Mouse (Mus musculus) urinary bladder, adult 2 months (tissue): Measurements from ENCODE around the gene Itga9. TPM values are rescaled to one million over a fixed set of nuclear protein-coding genes. Genes with fewer than 3 reads are reported as not detected.

Experiments
- DNase-seq: peaks from one replicate; pipeline ENCODE4 v3.0.0; 2022; ENCODE audit warnings: low spot score
- polyA plus RNA-seq: library from polyadenylated mRNA; depleted of rRNA; stranded (reverse); fragments of >200 nt; gene quantifications from 2 replicates; pipeline ENCODE4 v1.2.3, GENCODE M21; 2012

The Itga9 gene
- polyA plus RNA-seq, 1 experiment: 26.3 TPM

DNA sequence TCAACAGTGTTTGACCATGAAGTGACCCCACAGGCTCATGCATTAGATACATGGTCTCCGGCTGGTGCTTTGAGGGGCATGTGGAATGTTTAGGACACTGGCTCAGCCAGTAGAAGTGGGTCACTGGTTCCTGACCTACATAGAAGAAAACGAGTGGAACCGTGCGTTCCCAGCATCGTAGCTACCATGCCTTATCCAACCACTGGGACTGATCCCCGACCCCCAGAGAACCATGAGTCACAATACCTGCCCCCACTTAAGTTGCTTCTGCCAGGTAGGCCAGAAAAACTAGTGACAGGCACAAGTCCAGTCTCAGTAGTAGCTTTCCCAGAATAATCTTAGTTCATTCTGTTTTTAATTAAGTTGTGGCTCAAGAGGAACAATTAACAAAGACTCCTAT lies 121.8 kb downstream of the Itga9 start:
- no peak for DNase-seq

GRCm38 (mm10) chr9:118728987-118729386 lies 122.5 kb downstream of the Itga9 start:
- no peak for DNase-seq

- DNase-seq: no peak
These were observed 123.7 kb downstream of the Itga9 start for GRCm38 (mm10) chr9:118730172-118730571.

DNA sequence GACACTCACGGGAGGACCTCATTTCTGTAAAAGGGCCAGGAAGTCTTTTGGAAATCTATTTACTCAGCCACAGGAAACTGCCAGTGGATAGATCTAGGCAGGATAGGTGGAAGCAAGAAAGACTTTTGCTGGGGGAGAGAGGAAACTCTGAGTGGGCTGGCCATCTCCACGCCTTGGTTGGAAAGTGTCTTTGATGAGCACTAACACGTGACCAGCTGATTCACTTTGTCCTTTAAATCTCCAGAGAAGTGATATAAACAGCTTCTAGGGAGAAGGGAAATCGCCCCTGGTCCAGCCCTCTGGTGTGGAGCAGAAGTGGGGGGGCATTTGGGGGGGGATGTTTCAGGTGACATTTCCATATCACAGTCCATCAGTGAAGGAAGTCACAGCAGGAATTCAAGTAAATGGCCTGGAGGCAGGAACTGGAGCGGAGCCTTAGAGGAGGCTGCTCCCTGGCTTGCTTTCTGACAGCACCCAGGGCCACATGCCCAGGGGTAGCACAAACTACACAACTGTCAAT lies 124.4 kb downstream of the Itga9 start:
- DNase-seq: no peak

DNA sequence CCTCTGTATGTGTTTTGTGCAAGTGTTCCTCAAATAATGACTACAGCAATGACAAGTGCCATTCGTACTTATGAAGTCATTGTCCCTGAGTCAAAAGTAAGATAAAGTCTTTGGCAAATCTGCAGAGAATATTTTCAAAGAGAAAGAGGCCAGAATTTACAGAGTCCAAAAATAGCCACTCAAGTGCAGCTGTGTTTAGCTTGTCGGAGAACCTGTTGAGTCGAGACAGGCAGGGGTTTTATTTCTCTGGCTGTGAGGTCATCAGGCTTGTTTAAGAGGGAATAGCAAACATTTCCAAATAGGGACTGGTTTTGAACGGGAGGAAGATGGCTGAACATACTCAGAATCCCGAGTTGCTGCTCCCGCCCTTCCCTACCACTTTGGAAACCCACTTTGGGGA lies 125.2 kb downstream of the Itga9 start:
- no peak for DNase-seq

GRCm38 (mm10) chr9:118733601-118734000 lies 127.1 kb downstream of the Itga9 start:
- DNase-seq: no peak

DNA sequence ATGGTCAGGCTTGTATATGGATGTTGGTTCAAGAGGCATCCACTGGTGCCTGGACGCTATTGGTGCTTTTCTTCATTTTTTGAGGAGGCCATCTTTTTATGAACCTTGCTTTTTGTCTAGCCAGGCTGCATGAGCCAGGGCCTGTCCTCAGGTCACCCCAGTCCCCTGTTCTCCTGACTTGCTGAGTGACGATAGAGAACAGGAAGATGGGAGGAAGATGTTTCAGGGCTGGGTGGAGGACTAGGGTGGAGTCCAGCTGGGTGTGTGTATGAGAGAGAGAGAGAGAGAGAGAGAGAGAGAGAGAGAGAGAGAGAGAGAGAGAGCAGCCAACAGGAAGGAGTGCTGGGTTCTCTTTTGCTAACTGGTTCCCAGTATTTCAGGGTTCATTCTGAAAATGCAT lies 130.6 kb downstream of the Itga9 start:
- DNase-seq: no peak

DNA sequence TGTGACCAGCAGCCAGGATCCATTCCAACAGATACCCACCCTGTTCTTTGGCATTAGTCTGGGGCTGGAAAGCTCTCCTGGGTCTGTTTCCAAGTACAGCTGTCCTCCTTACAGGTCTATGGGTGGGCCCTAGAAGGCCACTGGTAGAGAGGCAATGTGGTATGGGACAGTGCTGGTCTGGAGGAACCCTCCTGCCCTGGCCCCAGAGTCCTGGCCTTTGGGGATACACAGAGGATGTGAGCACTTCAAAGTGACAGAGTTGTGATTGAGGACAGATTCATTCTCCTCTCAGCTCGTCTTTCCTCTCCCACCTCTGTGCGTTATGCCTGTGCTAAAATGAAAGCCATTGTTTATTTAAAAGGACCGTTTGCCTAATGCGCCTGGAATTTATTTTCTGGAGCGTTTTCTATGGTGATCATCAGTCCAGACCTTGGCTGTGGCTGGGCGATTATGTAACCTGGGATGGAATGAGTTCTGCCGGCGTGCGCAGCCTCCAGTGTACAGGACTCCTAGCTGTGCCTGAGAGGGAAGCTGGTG lies 131.2 kb downstream of the Itga9 start:
- no peak for DNase-seq

DNA sequence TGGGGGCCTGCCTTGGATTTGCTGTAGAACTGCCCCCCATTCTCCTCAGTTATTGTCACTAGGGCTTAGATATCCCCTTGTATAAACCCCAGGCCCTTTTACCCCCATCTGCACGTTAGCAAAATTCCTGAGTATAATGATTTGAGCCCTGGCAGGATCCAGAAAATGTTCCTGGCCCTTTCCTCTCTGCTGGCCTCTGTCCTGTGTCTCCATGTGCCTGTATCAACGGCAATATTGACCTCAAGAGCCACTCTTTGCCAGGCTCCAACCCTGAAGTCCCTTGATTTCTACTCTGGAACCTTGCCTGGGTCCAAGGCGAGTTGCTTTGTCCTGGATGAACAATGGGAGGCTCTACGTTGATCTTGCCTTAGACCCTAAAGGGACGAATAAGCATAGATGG lies 131.8 kb downstream of the Itga9 start:
- DNase-seq: no peak

DNA sequence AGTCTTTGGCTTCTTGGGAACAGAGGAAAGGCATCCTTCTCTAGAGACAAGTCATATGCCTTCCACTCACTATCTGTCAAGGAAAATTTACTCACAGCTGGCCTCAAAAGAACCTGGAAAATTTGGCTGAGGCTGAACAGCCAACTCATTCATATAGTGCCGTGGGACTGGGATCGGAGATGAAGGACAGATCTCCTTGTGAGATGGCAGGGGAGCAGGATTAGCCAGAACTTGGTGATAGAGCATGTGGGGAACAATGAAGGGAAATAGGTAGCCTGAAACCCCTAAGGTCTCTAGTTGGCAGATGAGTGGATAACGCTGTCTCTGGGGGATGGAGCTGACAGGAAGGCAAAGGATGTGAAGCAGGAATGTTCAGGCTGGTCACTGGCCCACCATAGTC lies 132.6 kb downstream of the Itga9 start:
- no peak for DNase-seq

GRCm38 (mm10) chr9:118739659-118740058 lies 133.2 kb downstream of the Itga9 start:
- DNase-seq: no peak

- DNase-seq: no peak
These were observed 134.8 kb downstream of the Itga9 start for GRCm38 (mm10) chr9:118741268-118741667.

- no peak for DNase-seq
These were observed 143.0 kb downstream of the Itga9 start for GRCm38 (mm10) chr9:118749335-118749949.

GRCm38 (mm10) chr9:118750828-118751227 lies 144.3 kb downstream of the Itga9 start:
- DNase-seq: no peak

DNA sequence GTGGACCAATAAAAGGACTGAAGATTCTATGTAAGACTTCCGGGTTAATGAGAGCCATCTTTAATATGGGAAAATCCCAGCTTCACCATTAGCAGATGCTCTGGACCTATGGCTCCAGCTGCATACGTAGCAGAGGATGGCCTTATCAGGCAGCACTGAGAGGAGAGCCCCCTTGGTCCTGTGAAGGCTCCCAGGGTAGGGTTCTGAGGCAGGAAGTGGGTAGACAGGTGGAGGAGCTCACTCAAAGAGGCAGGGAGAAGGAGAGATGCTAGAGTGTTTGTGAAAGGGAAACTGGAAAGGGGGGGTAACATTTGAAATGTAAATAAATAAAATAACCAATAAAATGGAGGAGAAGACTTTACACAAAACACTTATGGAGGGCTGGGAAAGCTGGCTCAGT lies 145.9 kb downstream of the Itga9 start:
- no peak for DNase-seq

GRCm38 (mm10) chr9:118759462-118759861 lies 153.0 kb downstream of the Itga9 start:
- DNase-seq: no peak

- no peak for DNase-seq
These were observed 155.6 kb downstream of the Itga9 start for GRCm38 (mm10) chr9:118761953-118762590.

DNA sequence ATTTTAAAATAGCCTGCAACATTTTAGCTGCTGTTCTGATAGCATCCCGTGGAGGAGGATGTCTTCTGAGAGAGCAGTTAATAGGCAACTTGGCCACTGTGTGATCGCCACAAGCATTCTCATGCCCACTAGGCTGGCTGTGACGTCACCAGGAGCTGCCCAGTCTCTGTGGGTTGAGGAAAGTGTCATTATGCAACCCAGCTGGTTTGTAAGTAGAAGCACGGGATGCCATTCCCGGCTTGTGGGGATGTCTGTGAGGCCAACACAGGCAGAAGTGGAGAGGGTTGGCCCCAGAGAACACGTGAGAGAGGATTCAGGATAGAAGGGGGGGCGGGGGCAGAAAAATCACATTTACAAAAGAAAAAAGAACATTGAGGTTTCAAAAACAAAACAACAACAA lies 156.3 kb downstream of the Itga9 start:
- DNase-seq: no peak

DNA sequence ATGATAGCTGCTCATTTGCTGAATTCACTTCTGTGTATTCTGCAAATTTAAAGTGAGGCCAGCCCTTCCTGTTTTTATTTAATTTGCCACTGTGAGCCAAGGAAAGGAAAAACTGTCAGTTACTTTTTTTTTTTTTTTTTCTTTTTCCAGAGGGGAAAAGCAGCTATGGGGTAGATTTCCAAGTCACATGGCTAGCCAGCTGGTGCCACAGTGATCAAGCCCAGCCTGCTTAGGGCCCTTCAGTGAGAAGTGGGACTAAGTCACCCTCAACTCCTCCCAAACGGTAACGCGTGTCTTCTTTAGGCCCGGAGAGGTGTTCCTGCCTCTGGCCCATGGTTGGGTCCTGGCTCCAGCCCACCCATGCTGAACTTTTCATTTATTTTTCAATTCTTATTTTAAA lies 156.7 kb downstream of the Itga9 start:
- DNase-seq: no peak

GRCm38 (mm10) chr9:118763646-118764045 lies 157.2 kb downstream of the Itga9 start:
- no peak for DNase-seq

DNA sequence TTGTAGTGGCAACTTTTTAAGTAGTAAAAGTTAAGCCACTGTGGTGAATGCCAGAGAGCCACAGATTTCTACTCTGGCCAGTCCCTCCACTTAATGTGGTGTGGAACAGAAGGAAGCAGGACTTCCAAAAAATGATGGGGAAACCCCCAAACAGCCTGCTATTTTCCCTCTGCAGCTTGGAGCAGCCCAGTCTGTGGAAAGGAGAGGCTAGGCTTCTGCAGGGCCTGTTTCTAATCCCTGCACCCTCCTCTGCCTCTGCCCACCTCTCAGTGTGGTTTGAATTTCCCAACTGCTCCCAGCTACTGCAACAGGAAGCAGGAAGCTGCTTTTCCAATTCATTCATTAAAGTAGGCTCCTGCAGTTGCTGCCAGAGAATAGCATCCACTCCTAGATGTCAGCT lies 158.6 kb downstream of the Itga9 start:
- DNase-seq: no peak

GRCm38 (mm10) chr9:118767008-118767407 lies 160.5 kb downstream of the Itga9 start:
- DNase-seq: no peak

- DNase-seq: no peak
These were observed 162.1 kb downstream of the Itga9 start for GRCm38 (mm10) chr9:118768596-118768995.
